Mouse (Mus musculus): Measurements from ENCODE around the gene Ptk6. TPM values are rescaled to one million over a fixed set of nuclear protein-coding genes. Genes with fewer than 3 reads are reported as not detected.
A peak's percentile ranks its signal among the peaks of the same experiment; 100 is the strongest.

Gene Ptk6
- polyA plus RNA-seq (2015; fragmentation: Nextera tagmentation; extraction: Ambion mirVana): 0.14 and 0.21 TPM in 2 replicates

GRCm38 (mm10) chr2:181202422-181202821 is at the start of gene Ptk6:
Ptk6 (minus strand) TSS chr2:181202789.
- WGBS: 76% methylated on average over 3 of the region's 3 CpGs
- Histone ChIP-seq H3K27me3 (replicated peaks) (no peaks in the 10 kb centered on the region), H3K4me2 (replicated peaks) (no peak within 1 kb of the TSS), H3K4me1 (replicated peaks) (peaks cover 5% of the 10 kb centered on the region; the same call in 1 of the 2 replicates), H3K27ac (no peak within 1 kb of the TSS), H3K9me3 (no peaks in the 10 kb centered on the region), H3K36me3 (no peaks in the 10 kb centered on the region), H3K9ac (no peak within 1 kb of the TSS), H3K4me3 (replicated peaks) (no peak within 1 kb of the TSS)
- ATAC-seq: peak; percentile 70

GRCm38 (mm10) chr2:181251841-181252240 is 49.3 kb upstream of the Ptk6 start:
- H3K27me3 ChIP-seq (replicated peaks): no peaks in the 10 kb centered on the region
- H3K36me3 ChIP-seq: peaks cover 33% of the 10 kb centered on the region
- no peaks in the 10 kb centered on the region for H3K4me1 ChIP-seq (replicated peaks)
- no peak overlapping the region for H3K9ac ChIP-seq
- H3K27ac ChIP-seq: no peak overlapping the region
- ATAC-seq: no peak
- H3K4me2 ChIP-seq (replicated peaks): no peak overlapping the region
- WGBS: 86% methylated on average over 1 of the region's 1 CpGs
- no peak overlapping the region for H3K4me3 ChIP-seq (replicated peaks)
- H3K9me3 ChIP-seq: no peaks in the 10 kb centered on the region

GRCm38 (mm10) chr2:181249217-181249616 is 46.6 kb upstream of the Ptk6 start:
- H3K4me2 ChIP-seq (replicated peaks): peak overlapping the region; percentile 22; the same call in 1 of the 2 replicates
- no peak overlapping the region for H3K4me3 ChIP-seq (replicated peaks)
- ATAC-seq: peak; percentile 88
- H3K9me3 ChIP-seq: no peaks in the 10 kb centered on the region
- H3K4me1 ChIP-seq (replicated peaks): no peaks in the 10 kb centered on the region; the same call in 1 of the 2 replicates
- 63% methylated on average over 10 of the region's 10 CpGs for WGBS
- peaks cover 16% of the 10 kb centered on the region; the same call in 1 of the 2 replicates for H3K36me3 ChIP-seq
- H3K27ac ChIP-seq: peak overlapping the region; percentile 66; the same call in 1 of the 2 replicates
- no peaks in the 10 kb centered on the region for H3K27me3 ChIP-seq (replicated peaks)
- no peak overlapping the region for H3K9ac ChIP-seq

- Histone ChIP-seq H3K9me3 (no peaks in the 10 kb centered on the region), H3K4me1 (replicated peaks) (peaks cover 22% of the 10 kb centered on the region), H3K27ac (no peak overlapping the region), H3K9ac (no peak overlapping the region), H3K4me3 (replicated peaks) (no peak overlapping the region), H3K27me3 (replicated peaks) (no peaks in the 10 kb centered on the region), H3K4me2 (replicated peaks) (no peak overlapping the region), H3K36me3 (no peaks in the 10 kb centered on the region; the same call in 1 of the 2 replicates)
- no peak for ATAC-seq
- WGBS: 21% methylated on average over 2 of the region's 2 CpGs
Measured at GRCm38 (mm10) chr2:181245031-181245430, 42.4 kb upstream of the Ptk6 start.

GRCm38 (mm10) chr2:181243706-181244394 is 41.3 kb upstream of the Ptk6 start:
- no peak overlapping the region for H3K4me2 ChIP-seq (replicated peaks)
- H3K4me3 ChIP-seq (replicated peaks): no peak overlapping the region

DNA sequence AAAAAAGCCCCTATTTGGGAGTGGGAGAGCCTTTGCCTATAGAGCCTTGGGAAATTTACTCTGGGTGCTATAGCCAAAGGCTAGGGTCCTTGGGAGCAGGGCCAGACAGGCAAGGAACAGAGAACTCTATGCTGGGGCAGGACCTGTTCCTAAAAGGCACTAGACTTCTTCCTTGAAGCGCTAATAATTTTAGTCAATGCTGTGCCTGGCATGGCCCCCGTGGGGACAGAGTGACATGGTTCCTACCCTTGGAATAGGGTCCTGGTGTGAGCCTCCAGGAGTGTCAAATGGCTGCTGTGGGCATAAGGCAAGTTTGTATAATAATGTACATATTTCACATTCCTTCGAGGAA is 39.7 kb upstream of the Ptk6 start:
- Histone ChIP-seq H3K9me3 (no peaks in the 10 kb centered on the region), H3K9ac (peak overlapping the region; percentile 70), H3K36me3 (no peaks in the 10 kb centered on the region; the same call in 1 of the 2 replicates), H3K4me1 (replicated peaks) (peaks cover 24% of the 10 kb centered on the region), H3K4me3 (replicated peaks) (peak overlapping the region; percentile 59), H3K27ac (no peak overlapping the region), H3K27me3 (replicated peaks) (no peaks in the 10 kb centered on the region), H3K4me2 (replicated peaks) (peak overlapping the region; percentile 75)
- ATAC-seq: no peak
- WGBS: 53% methylated on average over 3 of the region's 3 CpGs

More at GRCm38 (mm10) chr2:181243706-181244394, 41.3 kb upstream of the Ptk6 start:
- no peaks in the 10 kb centered on the region for H3K9me3 ChIP-seq
- H3K27ac ChIP-seq: no peak overlapping the region
- WGBS: 35% methylated on average over 11 of the region's 11 CpGs
- peak; percentile 41; the same call in 1 of the 2 replicates for ATAC-seq
- no peak overlapping the region for H3K9ac ChIP-seq
- no peaks in the 10 kb centered on the region for H3K27me3 ChIP-seq (replicated peaks)
- H3K36me3 ChIP-seq: no peaks in the 10 kb centered on the region; the same call in 1 of the 2 replicates
- H3K4me1 ChIP-seq (replicated peaks): peaks cover 24% of the 10 kb centered on the region

DNA sequence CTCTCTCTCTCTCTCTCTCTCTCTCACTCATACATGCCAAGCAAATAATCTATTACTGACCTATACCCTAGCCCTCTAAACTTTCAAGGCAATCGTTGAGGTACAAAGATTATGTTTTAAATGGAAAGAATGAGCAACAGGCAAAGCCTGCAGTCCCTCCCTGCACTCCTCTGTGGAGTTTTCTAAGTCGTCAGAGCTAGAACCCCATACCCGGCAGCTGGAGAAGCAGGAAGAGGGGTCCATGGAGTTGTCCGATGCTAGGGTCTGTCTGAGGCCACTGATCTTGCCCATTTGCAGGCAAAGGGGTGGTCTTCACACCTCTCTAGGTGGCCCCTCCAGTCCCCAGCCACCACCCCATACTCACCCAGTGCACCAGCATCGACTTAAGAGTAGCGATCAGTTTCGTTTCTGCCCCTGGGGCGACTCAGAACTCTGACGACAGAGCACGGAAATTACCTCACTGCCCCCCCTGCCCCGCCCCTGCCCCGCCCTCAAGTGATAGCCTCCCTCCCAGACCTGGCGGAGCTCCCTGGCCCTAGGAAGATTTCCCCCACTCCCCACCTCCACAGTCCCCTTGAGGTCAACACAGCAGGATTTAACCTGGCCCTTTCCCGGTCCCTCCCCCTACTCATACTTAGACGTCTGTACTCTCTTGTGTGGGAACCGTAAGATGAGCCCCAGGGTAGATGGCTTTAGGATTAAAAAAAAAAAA is 39.2 kb upstream of the Ptk6 start, which contains the start of gene Helz2:
Gene Helz2 (minus strand): TSS at position 426 of the 712 bp plus-strand sequence.
- peak within 1 kb of the TSS; percentile 75 for H3K4me2 ChIP-seq (replicated peaks)
- H3K9ac ChIP-seq: peak within 1 kb of the TSS; percentile 70
- H3K4me3 ChIP-seq (replicated peaks): peak within 1 kb of the TSS; percentile 59
- H3K9me3 ChIP-seq: no peaks in the 10 kb centered on the region
- H3K4me1 ChIP-seq (replicated peaks): peaks cover 24% of the 10 kb centered on the region
- H3K27me3 ChIP-seq (replicated peaks): no peaks in the 10 kb centered on the region
- WGBS: 8% methylated on average over 16 of the region's 16 CpGs
- ATAC-seq: peak; percentile 85
- H3K27ac ChIP-seq: no peak within 1 kb of the TSS
- H3K36me3 ChIP-seq: no peaks in the 10 kb centered on the region; the same call in 1 of the 2 replicates

DNA sequence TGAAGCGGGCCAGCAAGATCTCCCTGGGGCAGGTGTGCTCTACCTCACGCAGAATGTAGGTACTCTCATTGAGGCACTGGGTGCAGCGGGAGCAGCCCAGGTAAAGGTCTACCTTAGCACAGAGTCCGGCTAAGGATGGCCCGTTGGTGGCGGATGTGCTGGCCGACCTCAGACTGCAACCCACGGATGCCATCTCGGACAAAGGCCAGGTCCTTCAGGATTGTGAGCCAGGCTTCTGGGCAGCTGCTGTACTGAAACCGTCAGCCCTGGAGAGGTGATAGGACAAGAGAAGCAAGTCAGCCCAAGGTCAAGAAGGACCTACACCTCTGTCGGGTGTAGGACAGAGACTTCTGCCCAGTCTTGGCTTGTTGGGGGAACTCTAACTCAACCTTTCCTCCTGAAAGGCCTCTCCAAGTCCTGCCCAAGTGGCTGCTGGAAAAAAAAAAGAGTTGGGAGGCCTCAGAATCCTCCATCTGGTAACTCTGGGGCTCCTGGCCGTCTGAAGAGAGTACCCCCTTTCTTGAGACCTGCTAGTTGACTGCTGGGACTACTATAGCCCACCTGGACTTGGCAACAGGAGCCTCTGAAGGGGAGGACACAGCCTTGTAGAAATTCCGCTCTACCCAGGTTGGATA is 38.3 kb upstream of the Ptk6 start:
- no peak overlapping the region; the same call in 1 of the 2 replicates for H3K9ac ChIP-seq
- H3K27ac ChIP-seq: no peak overlapping the region
- H3K4me3 ChIP-seq (replicated peaks): peak overlapping the region; percentile 59
- H3K36me3 ChIP-seq: no peaks in the 10 kb centered on the region; the same call in 1 of the 2 replicates
- H3K27me3 ChIP-seq (replicated peaks): no peaks in the 10 kb centered on the region
- H3K4me1 ChIP-seq (replicated peaks): peaks cover 24% of the 10 kb centered on the region
- 90% methylated on average over 13 of the region's 13 CpGs for WGBS
- no peak for ATAC-seq
- H3K9me3 ChIP-seq: no peaks in the 10 kb centered on the region
- peak overlapping the region; percentile 75 for H3K4me2 ChIP-seq (replicated peaks)

DNA sequence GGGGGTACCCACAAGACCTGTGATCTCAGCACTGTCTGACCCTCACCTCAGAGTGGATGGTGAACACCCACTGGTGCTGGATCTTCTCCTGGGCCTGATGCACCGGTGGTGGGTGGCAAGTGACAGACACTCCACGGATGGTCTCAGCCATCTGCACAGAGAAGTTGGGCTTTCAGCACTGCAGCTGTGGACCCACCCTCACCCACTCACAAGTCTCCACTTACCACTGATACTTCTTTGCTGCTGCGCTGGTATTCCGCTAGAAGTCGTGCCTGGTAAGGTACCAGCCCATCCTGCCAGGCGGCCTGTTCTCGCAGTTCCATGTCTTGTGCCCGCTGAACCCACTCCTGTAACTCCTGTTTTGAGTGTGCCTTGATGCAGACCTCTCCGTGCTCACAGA is 36.7 kb upstream of the Ptk6 start:
- no peak for ATAC-seq
- H3K9me3 ChIP-seq: no peaks in the 10 kb centered on the region
- H3K36me3 ChIP-seq: no peaks in the 10 kb centered on the region; the same call in 1 of the 2 replicates
- no peak overlapping the region for H3K4me3 ChIP-seq (replicated peaks)
- no peak overlapping the region for H3K9ac ChIP-seq
- 93% methylated on average over 9 of the region's 9 CpGs for WGBS
- no peaks in the 10 kb centered on the region for H3K27me3 ChIP-seq (replicated peaks)
- H3K4me2 ChIP-seq (replicated peaks): no peak overlapping the region
- peaks cover 24% of the 10 kb centered on the region for H3K4me1 ChIP-seq (replicated peaks)
- H3K27ac ChIP-seq: no peak overlapping the region

- no peak overlapping the region for H3K4me2 ChIP-seq (replicated peaks)
- H3K9me3 ChIP-seq: no peaks in the 10 kb centered on the region
- H3K27me3 ChIP-seq (replicated peaks): no peaks in the 10 kb centered on the region
- no peak overlapping the region for H3K27ac ChIP-seq
- no peak overlapping the region for H3K4me3 ChIP-seq (replicated peaks)
- no peaks in the 10 kb centered on the region; the same call in 1 of the 2 replicates for H3K36me3 ChIP-seq
- peaks cover 21% of the 10 kb centered on the region for H3K4me1 ChIP-seq (replicated peaks)
- ATAC-seq: no peak
- no peak overlapping the region for H3K9ac ChIP-seq
- 70% methylated on average over 2 of the region's 2 CpGs for WGBS
Measured at GRCm38 (mm10) chr2:181238861-181239260, 36.3 kb upstream of the Ptk6 start.

DNA sequence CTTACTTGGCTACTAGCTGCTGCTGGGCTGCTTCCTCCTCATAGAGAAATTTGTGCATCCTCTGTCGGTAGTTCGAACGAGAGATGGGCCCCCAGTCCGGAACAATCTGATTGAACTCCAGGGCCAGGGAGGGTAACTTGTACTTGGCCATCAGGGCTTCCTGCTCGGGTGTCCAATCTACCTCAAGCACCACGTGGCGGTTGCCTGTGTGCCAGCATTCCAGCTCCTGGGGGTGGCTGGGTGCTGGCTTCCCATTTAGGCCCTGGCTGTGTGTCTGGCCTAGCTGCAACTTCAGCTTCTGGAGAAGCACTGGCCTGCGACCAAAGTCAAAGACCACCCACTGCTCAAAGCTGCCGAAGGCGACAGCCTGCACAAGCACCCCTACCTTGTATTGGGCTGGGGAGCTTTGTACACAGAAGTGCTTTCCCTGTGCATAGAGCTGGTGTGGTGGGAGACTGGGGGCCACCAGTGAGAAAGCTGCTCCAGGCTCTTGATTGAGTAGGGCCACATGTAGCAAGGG is 35.6 kb upstream of the Ptk6 start:
- Histone ChIP-seq H3K9me3 (no peaks in the 10 kb centered on the region), H3K4me1 (replicated peaks) (peaks cover 19% of the 10 kb centered on the region; the same call in 1 of the 2 replicates), H3K4me2 (replicated peaks) (no peak overlapping the region), H3K4me3 (replicated peaks) (no peak overlapping the region), H3K9ac (no peak overlapping the region), H3K27me3 (replicated peaks) (no peaks in the 10 kb centered on the region), H3K36me3 (no peaks in the 10 kb centered on the region; the same call in 1 of the 2 replicates), H3K27ac (no peak overlapping the region)
- WGBS: 83% methylated on average over 10 of the region's 10 CpGs
- ATAC-seq: no peak

Data from intestine, embryonic 15.5 days (tissue).